ENCODE assay signal across 15 mouse cellular contexts in the genomic region with DNA sequence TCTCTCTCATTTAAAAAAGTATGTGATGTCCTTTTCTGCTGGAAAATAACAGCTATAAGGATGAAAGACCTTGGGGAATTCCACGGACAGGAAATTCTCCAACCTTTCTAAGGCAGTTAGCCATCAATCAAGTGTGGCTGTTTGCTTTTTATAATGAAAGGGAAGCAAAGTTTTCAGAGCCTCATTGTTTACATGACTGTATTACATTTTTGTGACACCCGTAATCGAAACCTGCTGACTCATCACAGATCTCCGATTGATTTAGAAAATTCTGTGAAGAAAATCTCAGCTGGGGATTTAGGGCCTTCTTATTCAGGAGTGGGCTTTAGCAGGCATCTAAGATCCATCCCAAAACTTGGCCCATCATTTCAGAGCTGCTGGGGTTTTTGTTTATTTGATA.
DNase-seq lines count a peak whose midpoint lies in the region; ATAC-seq lines count a peak whose summit lies in the region.
"Had no signal": no experiment of that assay in that cellular context is flagged by ENCODE, and none has a peak within 500 bp of the region (broad histone marks: within the 10 kb centered on the region; RNA-seq: fewer than 3 reads in every experiment).

No protein-coding gene starts in this region.

- no peak for DNase-seq in intestine, embryonic 14.5 days (ENCODE audit: low spot score)
- no peak for DNase-seq in lung, postnatal 36 days
- no peak for DNase-seq in T-cell, adult 2 months (ENCODE audit: low spot score)
- no peak for DNase-seq in testis, postnatal 14 days (ENCODE audit: low spot score)
- DNase-seq: cerebellum, postnatal 25 days; lung, postnatal 14 days; right cerebral cortex, postnatal 4 days had no signal

- peak overlapping the region; percentile 8; the same call in 1 of the 2 replicates for H3K4me2 ChIP-seq in intestine, embryonic 14.5 days (ENCODE audit: low read length)
- H3K4me2 ChIP-seq in intestine, embryonic 15.5 days (replicated peaks), result no peak overlapping the region
- H3K4me2 ChIP-seq in lung, embryonic 15.5 days, result 0 out of 2 replicates have a peak overlapping the region, but pooled peaks have one; percentile 8
- H3K4me2 ChIP-seq: heart, embryonic 11.5 days; stomach, embryonic 15.5 days had no signal

- no peak for ATAC-seq in intestine, embryonic 14.5 days (replicated peaks; ENCODE audit: low FRiP score, low TSS enrichment, low read depth)
- no peak for ATAC-seq in intestine, embryonic 15.5 days
- no peak for ATAC-seq in lung, embryonic 15.5 days (ENCODE audit: borderline replicate concordance, extremely low read depth, low FRiP score, low TSS enrichment)
- ATAC-seq: activated CD4-positive, CD25-positive, alpha-beta regulatory T cell, adult 4 months had no signal

- H3K4me3 ChIP-seq in intestine, embryonic 14.5 days (ENCODE audit: low read depth, low read length), result no peak overlapping the region
- no peak overlapping the region for H3K4me3 ChIP-seq in intestine, embryonic 15.5 days (replicated peaks)
- H3K4me3 ChIP-seq in lung, embryonic 15.5 days, result no peak overlapping the region
- peak overlapping the region; percentile 39; the same call in 1 of the 2 replicates for H3K4me3 ChIP-seq in brown adipose tissue, adult 24 weeks (ENCODE audit: insufficient read depth, low read depth, low read length)
- peak overlapping the region; percentile 22 for H3K4me3 ChIP-seq in macrophage (ENCODE audit: inconsistent target)
- H3K4me3 ChIP-seq: stomach, embryonic 15.5 days had no signal

- H3K4me1 ChIP-seq in intestine, embryonic 14.5 days (replicated peaks; ENCODE audit: control insufficient read depth, insufficient read depth, low read length), result no peaks in the 10 kb centered on the region
- 0 out of 2 replicates have a peak, but pooled peaks cover 2% of the 10 kb centered on the region for H3K4me1 ChIP-seq in intestine, embryonic 15.5 days (replicated peaks)
- 0 out of 2 replicates have a peak, but pooled peaks cover 5% of the 10 kb centered on the region for H3K4me1 ChIP-seq in lung, embryonic 15.5 days
- H3K4me1 ChIP-seq in brown adipose tissue, adult 24 weeks (ENCODE audit: control insufficient read depth, insufficient read depth, insufficient read length, low read length), result peaks cover 4% of the 10 kb centered on the region; the same call in 1 of the 2 replicates

- H3K9ac ChIP-seq in intestine, embryonic 14.5 days (ENCODE audit: low read length), result no peak overlapping the region
- H3K9ac ChIP-seq in intestine, embryonic 15.5 days, result no peak overlapping the region
- no peak overlapping the region for H3K9ac ChIP-seq in lung, embryonic 15.5 days
- H3K9ac ChIP-seq: stomach, embryonic 15.5 days had no signal

- no peaks in the 10 kb centered on the region for H3K9me3 ChIP-seq in intestine, embryonic 14.5 days (ENCODE audit: control insufficient read depth, low read length)
- H3K9me3 ChIP-seq in intestine, embryonic 15.5 days, result no peaks in the 10 kb centered on the region
- no peaks in the 10 kb centered on the region for H3K9me3 ChIP-seq in lung, embryonic 15.5 days
- H3K9me3 ChIP-seq: G1E; stomach, embryonic 15.5 days had no signal

- no peak overlapping the region for H3K27ac ChIP-seq in intestine, embryonic 14.5 days (ENCODE audit: low read depth)
- no peak overlapping the region for H3K27ac ChIP-seq in intestine, embryonic 15.5 days
- no peak overlapping the region for H3K27ac ChIP-seq in lung, embryonic 15.5 days
- peak overlapping the region; percentile 23; the same call in 1 of the 2 replicates for H3K27ac ChIP-seq in brown adipose tissue, adult 24 weeks (replicated peaks; ENCODE audit: low read depth, low read length)
- H3K27ac ChIP-seq in macrophage, result peak overlapping the region; percentile 12; the same call in 1 of the 2 replicates
- H3K27ac ChIP-seq: stomach, embryonic 15.5 days had no signal

- no peaks in the 10 kb centered on the region for H3K36me3 ChIP-seq in intestine, embryonic 14.5 days (ENCODE audit: control insufficient read depth, insufficient read depth, low read length)
- no peaks in the 10 kb centered on the region for H3K36me3 ChIP-seq in intestine, embryonic 15.5 days
- no peaks in the 10 kb centered on the region for H3K36me3 ChIP-seq in lung, embryonic 15.5 days
- H3K36me3 ChIP-seq in macrophage (ENCODE audit: inconsistent target), result no peaks in the 10 kb centered on the region
- H3K36me3 ChIP-seq: G1E; stomach, embryonic 15.5 days had no signal

- no peaks in the 10 kb centered on the region for H3K79me2 ChIP-seq in macrophage (ENCODE audit: inconsistent target)

- WGBS in intestine, embryonic 14.5 days, result 35% methylated on average over 4 of the region's 4 CpGs
- WGBS in intestine, embryonic 15.5 days, result 36% methylated on average over 4 of the region's 4 CpGs
- WGBS in lung, embryonic 15.5 days, result 12% methylated on average over 4 of the region's 4 CpGs
- 2% methylated on average over 4 of the region's 4 CpGs for WGBS in macrophage (ENCODE audit: missing documents)

- H3K27me3 ChIP-seq in intestine, embryonic 14.5 days (replicated peaks; ENCODE audit: control insufficient read depth, insufficient read depth, low read length), result no peaks in the 10 kb centered on the region
- H3K27me3 ChIP-seq in intestine, embryonic 15.5 days (replicated peaks), result no peaks in the 10 kb centered on the region; the same call in 1 of the 2 replicates
- H3K27me3 ChIP-seq in lung, embryonic 15.5 days, result no peaks in the 10 kb centered on the region

Comparison
In these comparisons a context has a peak if more than half of its experiments do, and no peak if none do; other contexts are left out.
1. H3K27ac ChIP-seq: peak in brown adipose tissue, adult 24 weeks (single experiment) and macrophage (single experiment); none in intestine, embryonic 14.5 days (single experiment), intestine, embryonic 15.5 days (single experiment) and lung, embryonic 15.5 days (single experiment).
2. H3K4me3 ChIP-seq: peak in brown adipose tissue, adult 24 weeks (single experiment) and macrophage (single experiment); none in intestine, embryonic 14.5 days (single experiment), intestine, embryonic 15.5 days (single experiment) and lung, embryonic 15.5 days (single experiment).